Mouse (Mus musculus): ENCODE results near the gene Tmem30b.
"Not testable (repeated sequence)": the region's sequence is repeated elsewhere in the genome, so short reads cannot be mapped to it uniquely, and the experiment has no call there.

Tmem30b gene

DNA sequence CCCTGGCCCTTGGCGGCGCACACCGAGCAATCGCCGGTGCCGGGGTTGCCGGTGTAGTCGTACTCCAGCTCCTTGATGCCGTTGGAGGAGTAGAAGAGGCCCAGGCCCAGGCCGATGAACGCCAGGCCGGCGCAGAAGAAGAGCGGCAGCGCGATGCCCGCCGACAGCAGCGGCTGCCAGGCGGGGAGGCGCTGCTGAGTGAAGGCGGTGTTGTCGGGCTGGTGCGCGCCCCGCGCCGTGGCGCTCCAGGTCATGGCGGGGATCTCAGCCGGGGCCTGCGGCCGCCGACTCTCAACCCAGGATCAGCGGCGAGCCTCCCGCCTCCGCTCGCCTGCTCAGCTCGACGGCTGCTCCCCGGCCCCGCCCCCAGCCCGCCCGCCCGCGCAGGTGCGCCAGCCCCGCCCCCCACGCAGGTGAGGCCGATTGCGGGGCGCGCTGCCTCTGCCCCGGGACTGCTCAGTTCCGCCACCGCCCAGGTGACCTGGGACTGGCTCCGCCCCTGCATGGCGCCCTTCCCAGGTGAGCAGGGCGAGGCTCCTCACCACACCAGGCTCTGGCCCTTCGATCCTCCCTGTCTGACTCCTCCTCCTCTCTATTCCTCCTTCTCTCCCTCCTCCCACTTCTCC, at the start of gene Tmem30b:
TSS of gene Tmem30b (minus strand) at position 307 of the 626 bp plus-strand sequence.
- no peak for DNase-seq (ENCODE audit: low read depth)

DNA sequence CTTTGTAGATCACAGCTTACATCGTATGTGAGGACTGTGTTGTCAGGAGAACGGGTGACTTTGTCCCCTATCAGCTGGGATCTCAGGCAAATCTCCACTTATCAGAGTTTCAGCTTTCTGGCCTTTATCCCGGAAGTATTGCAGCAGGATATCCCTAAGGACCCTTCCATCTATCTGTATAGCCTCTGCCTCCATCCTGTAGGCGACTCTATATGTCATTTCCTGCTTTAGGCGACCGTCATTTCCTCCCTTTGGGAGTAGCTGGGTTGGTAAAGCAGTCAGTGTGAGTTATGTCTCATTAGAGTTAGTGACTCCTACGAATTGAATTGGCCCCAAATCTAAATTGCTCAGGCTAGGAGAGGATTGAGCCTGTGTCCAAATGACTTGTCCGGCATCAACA, 49.0 kb upstream of the Tmem30b start:
- peak; percentile 28 for DNase-seq (ENCODE audit: low read depth)

DNA sequence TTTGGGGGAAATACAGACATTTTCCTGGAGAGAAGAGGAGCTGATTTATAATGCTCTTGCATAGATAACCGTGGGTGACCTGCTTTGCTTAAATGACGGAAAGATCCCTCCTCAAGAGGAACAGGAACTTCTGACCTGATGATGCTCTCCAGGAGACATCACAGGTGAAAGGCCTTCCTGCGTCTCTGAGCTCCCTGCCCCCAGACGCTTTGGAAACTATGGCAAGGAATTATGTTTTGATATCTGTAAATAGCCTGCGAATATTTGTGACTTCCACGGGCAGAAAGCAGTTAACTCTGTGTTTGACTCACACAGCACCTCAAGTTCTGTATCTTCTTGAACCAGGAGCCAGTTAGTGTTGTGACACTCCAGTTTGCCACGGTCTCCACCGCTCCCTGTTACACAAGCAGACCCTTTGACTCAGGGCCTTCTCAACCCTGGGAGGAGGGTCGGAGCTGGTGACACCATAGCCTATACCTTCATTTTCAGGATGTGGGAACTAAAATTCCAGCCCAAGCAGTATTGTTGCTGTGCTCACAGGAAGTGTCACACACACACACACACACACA, 48.1 kb upstream of the Tmem30b start:
- DNase-seq (ENCODE audit: low read depth) = peak; percentile 78

DNA sequence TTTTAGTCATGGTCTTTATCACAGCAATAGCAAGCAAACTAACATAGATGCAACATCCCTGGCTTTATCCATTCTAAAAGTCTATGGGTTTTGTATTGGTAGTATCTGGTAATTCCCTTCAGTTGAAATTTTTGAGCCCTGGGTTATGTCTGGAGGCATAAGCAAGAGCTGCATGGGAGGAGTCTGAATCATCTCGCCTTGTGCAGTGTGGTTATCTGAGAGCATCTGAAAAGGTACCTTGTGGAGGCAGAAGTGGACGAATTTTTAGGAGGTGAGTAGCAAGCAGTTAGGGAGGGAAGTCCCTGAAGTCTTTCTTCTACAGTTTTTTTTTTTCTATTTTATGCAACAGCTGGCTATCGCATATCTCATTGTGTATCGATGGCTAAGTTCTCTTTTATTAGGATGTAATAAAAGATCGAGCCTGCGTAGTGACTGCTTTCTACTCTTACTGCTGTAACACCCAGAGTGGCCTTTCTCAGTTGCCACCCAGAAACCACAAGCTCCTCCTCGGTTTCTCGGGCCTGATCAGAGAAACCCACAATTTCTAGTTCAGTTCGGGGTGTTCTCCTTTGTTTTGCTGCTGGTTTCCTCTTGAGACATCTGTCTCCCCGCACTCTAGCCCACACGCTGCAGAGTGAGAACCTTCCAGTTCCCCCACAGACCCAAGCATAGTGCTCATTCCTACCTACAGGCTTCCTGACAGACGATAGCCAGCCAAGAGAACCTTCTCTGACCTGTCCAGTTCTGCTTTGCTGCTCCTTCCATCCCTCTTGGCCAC, 47.0 kb upstream of the Tmem30b start:
- DNase-seq (ENCODE audit: low read depth) = peak; percentile 92

DNA sequence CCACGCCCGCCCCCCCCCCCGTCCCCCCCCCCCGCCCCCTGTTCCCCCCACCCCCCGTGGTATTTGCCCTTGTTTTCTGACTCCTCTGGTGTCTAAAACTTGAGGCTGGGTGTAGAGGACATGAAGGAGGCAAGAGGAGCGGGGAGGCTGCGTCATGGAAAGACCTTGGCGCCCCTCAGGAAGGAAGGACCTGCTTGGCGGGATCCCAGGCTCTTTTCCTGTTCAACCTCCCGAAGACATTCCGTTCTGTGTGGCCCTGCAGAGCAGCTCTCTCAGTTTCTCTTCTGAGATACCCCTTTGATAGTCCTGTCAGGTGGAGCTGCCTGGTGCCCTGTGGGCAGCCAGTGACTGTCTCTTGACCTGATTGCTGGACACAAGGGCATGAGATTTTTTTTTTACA, 45.4 kb upstream of the Tmem30b start:
- peak; percentile 59 for DNase-seq (ENCODE audit: low read depth)

DNA sequence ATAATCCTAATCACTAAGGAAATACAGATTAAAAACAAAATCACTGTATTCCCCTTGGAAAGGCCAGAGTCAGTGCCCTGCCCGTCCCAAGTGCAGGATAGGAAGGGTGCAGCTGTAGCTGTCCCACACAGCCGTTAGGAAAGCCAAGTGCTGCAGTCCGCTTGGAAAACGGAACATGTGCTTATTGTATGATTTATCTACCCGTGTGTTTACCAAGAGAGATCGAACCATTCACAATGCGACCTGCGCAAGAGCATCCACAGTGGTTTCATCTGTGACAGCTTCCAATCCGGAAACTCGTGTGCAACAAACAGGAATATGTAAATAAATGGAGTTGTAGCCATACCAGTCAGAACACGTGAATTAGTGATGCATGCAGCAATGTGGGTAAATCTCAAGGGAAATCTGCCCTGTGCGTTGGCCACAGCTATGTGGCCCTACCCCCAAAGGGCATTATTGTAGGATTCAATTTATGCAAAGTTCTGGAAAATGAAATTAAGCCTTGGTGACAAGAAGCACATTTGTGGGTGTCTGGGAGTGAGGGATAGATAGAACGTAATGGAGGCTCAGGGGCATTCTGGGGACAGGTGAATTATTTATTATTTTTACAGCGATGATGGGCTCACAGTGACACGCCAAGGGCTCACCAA, 44.6 kb upstream of the Tmem30b start:
- DNase-seq (ENCODE audit: low read depth) = no peak

DNA sequence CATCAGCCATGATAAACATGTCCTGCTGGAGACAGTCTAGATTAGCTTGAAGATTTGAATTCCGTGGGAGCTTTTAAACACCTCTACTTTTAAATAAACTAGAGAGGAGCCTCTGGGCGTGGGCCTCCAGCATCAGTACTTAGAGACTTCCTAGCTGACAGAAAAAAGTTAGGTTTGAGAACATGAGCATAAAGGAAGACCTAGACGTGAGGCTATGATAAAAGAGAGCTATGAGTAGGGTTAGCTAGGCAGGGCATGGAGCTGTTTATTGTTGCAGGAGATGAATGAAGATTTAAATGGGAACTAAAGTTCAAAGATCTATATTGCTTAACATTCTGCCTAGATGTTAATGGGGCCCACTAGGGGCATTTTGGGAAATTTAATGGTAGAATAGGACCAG, 41.1 kb upstream of the Tmem30b start:
- no peak for DNase-seq (ENCODE audit: low read depth)

DNA sequence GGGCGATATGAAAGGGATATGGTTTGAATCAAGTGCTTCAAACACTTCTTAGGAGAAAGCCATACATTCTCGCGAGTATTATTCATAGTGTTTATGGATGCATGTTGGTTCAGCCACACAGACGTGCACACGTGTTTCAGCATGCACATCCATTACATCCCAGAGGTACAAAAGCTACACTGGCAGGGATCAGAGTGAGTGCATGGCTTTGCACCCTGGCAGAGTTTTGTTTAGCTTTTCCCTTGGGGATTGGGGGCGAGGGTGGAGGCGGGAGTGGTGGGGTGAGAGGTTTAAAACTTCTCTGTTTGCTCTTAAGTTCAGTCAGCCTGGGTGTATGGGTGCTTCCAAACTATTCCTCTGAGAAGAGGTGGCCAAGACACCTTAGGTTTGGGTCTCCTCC, 39.7 kb upstream of the Tmem30b start:
- peak; percentile 55 for DNase-seq (ENCODE audit: low read depth)

DNA sequence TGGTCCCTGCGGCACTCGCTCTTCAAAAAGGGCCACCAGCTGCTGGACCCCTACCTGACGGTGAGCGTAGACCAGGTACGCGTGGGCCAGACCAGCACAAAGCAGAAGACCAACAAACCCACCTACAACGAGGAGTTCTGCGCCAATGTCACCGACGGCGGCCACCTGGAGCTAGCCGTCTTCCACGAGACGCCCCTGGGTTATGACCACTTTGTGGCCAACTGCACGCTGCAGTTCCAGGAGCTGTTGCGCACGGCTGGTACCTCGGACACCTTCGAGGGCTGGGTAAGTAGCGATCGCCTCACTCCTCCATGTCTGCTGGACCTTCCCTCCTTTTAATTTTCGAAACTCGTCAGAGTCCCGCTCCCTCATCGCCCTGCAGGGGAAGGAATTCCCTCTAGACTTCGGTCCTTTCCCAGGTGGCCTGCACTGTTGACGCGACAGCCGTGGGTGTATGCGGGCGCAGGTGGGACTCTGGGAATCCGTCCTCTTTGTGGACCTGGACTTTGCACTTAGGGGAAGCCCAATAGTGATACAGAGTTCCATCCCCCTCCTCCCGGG, 39.1 kb upstream of the Tmem30b start:
- DNase-seq (ENCODE audit: low read depth) = peak; percentile 39

DNA sequence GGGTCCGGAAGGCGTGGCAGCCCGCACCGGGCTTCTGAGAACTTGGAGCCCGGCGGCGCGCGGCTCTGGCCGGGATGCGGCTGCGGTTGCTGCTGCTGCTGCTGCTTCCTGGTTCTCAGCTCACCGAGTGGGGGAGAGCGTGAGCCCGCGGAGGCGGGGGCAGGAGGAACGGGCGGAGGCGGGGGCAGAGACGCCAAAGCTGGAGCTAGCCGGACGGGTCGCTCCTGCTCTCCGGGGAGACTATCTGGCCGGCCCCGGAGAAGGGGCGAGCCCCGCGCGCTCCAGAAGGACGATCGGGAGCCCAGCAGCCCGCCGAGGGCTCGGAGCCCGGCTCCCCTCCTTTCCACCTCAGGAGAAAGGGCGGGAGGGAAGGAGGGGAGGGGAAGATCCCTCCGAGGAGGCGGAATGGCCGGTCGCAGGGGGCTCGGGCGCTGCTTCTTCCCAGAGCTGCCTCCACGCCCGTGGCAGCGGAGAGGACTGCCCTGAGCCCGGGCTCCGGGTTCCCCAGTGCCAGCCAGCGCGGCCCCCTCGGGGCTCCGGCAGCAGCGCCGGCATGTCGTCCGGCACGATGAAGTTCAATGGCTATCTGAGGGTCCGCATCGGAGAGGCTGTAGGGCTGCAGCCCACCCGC, 38.5 kb upstream of the Tmem30b start, which contains the start of gene Prkch:
TSS of gene Prkch (plus strand) at position 187 of the 631 bp plus-strand sequence.
- DNase-seq (ENCODE audit: low read depth) = peak; percentile 86

DNA sequence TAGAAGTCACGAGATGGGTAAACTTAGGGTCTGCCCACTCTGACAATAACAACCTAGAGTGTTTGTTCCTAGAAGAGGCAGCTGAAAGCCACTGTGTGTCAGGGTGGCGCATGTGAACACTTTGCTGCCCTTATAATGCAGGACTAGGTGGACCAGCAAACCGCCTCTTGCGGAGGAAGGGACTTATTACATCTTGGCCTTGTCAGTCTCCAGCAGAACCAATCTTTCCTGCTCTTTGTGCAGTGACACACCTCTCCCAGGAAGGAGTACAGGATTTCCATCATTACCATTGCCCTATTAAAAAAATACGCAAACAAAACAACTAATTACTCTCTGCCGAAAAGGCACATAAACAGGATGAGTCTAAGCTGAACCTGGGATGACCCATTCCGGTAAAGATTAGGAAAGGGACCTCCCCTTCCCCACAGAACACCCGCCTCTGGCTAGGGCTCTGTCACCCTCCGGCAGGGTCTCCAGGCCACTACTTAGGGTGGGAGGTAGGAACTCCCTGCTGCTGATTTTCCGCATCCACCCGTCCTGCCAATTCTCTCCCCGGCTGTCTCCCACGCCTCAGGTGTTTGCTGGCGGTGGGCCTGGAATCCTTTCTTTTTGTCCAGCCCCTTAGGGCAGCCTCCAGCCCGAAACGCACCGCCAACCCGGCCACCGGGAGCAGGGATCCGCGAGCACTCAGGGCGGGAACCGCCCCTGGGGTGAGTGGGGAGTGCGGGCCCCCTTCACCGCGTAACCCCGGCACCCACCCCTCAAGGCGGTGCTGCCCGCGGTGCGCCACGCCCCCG, 37.8 kb upstream of the Tmem30b start:
- peak; percentile 58 for DNase-seq (ENCODE audit: low read depth)

DNA sequence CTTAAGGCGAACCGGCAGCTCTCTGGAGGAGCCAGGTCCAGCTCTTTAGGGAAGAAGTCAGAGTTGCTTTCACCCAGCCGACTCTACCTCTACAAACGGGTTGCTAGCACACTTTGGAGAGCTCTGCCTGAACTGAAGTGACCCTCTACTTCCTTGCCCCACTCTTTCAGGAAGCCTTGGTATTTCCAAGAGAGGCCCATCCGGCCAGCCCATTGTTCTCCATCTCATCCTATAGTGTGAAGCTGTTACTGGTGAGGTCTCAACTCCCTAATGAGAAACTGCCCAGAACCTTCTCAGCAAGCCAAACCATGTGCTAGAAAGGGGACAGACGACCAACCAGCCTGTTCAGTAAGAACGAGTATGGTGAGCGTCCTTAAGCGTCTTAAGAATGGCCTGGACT, 37.1 kb upstream of the Tmem30b start:
- DNase-seq (ENCODE audit: low read depth) = no peak

DNA sequence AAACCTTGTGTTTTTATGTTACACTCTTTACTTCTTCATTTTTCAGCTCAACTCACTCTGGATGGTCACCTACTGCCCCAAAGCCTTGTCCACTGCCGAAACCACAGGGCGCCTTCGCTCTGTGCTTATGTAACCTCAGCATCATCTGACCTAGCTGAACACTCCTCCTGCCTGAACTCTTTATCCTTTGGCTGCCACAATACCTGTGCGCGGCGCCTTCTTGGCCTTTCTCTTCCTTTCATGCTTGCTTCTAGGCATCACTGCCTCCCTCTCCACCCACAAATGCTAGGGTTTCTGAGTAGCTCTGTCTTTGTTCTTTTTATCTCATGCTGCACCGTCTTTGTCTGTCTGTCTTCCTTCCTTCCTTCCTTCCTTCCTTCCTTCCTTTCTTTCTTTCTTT, 34.6 kb upstream of the Tmem30b start:
- no peak for DNase-seq (ENCODE audit: low read depth)

DNA sequence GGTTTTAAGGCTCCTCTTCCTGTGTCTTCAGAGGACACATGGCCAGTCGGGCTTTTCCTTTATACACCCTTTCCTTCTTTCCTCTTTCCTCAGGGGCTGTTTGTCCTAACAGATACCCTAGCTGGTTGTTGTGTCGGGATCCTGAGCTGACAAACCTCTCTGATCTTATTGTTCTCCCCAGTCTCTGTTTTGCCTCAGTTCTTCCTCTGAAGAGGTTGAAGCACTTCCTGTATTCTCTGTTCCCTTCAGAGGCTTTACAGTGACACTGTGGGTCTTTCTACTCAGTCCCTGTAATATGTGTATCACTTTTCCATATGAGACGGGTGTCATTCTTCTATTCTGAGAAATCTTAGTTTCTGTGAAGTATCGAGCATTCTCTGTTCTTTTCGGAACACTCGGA, 31.9 kb upstream of the Tmem30b start:
- DNase-seq (ENCODE audit: low read depth) = no peak

DNA sequence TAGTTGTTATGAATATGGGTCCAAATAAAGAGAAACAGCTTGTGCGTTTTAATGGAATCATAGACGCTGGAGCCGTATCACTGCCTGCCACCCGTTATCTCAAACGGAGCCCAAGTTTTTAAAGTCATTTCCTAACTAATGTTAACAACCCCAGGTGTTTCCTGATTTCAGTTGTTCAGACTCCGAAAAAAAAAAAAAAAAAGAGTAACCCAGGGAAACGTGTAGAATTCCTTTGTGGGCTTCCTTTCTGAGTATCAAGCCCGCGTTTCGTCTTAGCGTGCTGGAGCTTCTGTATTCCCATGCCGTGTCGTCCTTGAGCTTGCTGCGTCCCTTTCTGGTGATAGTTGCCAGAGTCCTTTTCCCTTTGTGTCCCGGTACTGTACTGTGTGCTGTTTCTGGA, 28.4 kb upstream of the Tmem30b start:
- peak; percentile 91 for DNase-seq (ENCODE audit: low read depth)

DNA sequence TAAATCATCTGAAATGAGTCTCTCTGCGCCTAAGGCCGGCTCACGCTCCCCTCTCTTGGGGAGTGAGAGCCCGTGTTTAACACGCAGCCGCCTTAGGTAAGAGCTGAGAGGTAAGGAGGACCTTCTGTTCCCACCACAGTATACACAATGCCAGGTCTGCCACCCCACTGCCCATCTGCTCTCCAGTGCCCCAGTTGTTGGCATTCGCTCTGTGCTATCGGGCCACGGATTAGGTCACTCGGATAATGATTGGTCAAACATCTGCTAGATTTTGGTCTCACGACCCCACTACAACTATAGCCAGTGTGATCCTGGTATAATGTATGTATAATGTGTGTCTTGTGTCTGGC, 19.4 kb upstream of the Tmem30b start:
- DNase-seq (ENCODE audit: low read depth) = no peak

DNA sequence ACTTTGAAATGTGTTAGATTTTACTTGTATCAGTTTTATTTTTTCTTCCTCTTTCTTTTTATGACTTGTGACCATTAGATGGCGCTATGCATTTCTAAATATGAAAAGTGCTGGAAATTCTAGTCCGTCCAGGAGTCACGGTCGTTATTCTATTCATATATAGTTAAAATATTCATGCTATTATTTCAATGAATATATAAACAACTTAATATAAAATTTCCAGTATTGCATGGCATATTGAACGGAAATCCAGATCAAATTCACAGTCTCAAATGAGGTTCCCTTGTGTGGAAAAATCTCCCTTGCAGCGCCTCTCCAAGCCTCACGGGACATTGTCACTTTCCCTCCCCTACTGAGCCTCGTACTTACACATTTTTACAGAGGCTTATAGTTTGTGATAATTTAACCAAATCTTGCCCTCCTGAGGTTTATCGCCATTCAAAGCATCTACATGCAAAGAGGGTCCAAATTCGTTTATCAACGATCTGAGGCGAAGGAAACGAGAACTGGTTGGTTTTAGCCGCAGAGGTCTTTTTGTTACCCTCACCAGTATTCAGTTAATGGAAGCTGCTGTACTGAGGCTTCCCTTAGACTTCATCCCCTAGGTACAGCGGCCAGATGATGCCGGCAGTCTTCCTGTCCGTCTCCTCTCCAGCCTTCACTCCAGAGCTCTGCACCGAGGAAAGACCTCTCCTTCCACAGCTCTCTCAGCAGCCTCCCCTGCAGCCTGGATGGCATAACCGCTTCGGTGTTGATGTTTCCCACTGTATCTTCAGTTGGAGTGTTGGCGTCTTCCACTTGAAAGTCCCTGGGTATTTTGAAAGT, 18.8 kb upstream of the Tmem30b start:
- peak; percentile 80 for DNase-seq (ENCODE audit: low read depth)

DNA sequence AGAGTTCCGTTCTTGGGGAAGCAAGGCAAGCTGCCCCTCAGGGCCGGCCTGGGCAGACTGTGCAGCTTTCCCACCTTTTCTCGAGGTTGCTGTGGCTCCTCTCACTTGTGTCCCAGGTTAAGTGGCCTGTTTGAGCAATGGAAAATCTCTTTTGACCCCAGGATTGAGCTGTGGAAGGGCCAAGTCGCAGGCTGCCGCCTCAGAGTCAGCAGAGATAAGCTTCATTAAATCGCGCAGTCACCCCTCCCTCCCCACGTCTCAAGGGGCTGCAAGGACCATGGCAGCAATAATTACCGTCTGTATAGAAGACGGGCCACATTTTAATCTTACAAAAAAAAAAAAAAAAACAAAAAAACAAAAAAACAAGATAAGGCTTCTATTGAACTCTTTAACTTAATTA, 18.0 kb upstream of the Tmem30b start:
- no peak for DNase-seq (ENCODE audit: low read depth)

DNA sequence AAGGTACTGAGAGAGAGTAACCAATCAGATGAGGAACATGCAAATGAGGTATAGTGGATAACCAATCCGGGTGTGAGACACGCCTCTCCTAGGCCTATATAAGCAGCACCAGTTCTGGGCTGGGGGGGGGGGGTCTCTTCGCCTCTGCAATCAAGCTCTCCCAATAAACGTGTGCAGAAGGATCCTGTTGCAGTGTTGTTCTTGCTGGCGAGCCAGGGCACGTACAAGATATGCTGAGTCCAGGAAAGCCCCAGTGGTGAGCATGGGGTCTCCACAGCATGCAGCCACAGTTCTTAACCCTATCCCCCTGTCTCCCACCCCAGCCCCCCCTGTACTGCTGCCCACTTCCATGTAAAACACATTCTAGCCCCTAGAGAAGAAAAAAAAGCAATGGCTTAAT, 16.9 kb upstream of the Tmem30b start:
- not testable (repeated sequence) for DNase-seq (ENCODE audit: low read depth)

DNA sequence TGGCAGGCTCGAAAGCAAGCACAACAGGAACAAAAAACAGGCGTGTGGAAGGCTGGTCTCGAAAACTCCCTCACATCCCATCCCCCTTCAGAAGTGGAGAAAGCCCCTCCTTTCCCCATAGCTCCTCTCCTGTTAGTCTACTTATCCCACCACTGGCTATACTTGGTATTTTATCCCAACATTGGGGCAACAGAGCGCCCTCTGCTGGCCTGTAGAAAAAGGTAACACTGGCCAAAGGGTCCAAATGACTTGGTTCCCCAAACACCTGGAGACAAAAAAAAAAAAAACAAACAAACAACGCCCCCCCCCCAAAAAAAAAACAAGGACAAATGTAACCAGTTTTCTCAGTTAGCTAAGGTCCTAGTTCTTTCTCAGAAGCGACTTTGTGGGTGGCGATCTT, 13.9 kb upstream of the Tmem30b start:
- peak; percentile 59 for DNase-seq (ENCODE audit: low read depth)

Measured in 416B (cell line).